Mouse (Mus musculus) heart, embryonic 15.5 days (tissue): ENCODE measurements around the gene Olfr1239. TPM values are rescaled to one million over a fixed set of nuclear protein-coding genes. Genes with fewer than 3 reads are reported as not detected.

ENCODE experiments used
- ATAC-seq: fragments of 200-750 bp; cut with Nextera tagmentation; replicated peaks from 2 replicates; pipeline ENCODE4 v1.8.0; 2017; ENCODE audit warnings: low read depth, moderate TSS enrichment; ENCODE audit not compliant: insufficient number of reproducible peaks, insufficient read depth, low FRiP score
- H3K27ac ChIP-seq: fragments of 300-500 bp; sonication (generic); 2 replicates; pipeline ENCODE4 v1.5.1; 2015; ENCODE audit warnings: mild to moderate bottlenecking, inconsistent platforms
- H3K27me3 ChIP-seq: fragments of 300-500 bp; sonication (generic); 2 replicates; pipeline ENCODE4 v1.6.1; 2015; ENCODE audit warnings: inconsistent platforms
- H3K36me3 ChIP-seq: fragments of 300-500 bp; sonication (generic); 2 replicates; pipeline ENCODE4 v1.6.1; 2015; ENCODE audit warnings: mild to moderate bottlenecking, inconsistent platforms
- H3K4me1 ChIP-seq: fragments of 300-500 bp; sonication (generic); replicated peaks from 2 replicates; pipeline ENCODE4 v1.6.1; 2015; ENCODE audit warnings: inconsistent platforms
- H3K4me2 ChIP-seq: fragments of 300-500 bp; sonication (generic); 2 replicates; pipeline ENCODE4 v1.6.1; 2015; ENCODE audit warnings: inconsistent platforms, mild to moderate bottlenecking, moderate library complexity
- H3K4me3 ChIP-seq: fragments of 300-500 bp; sonication (generic); 2 replicates; pipeline ENCODE4 v1.5.1; 2015; ENCODE audit warnings: mild to moderate bottlenecking, inconsistent platforms
- H3K9ac ChIP-seq: fragments of 300-500 bp; sonication (generic); 2 replicates; pipeline ENCODE4 v1.6.1; 2015; ENCODE audit warnings: mild to moderate bottlenecking, inconsistent platforms
- H3K9me3 ChIP-seq: fragments of 300-500 bp; sonication (generic); replicated peaks from 2 replicates; pipeline ENCODE4 v1.6.1; 2016; ENCODE audit warnings: inconsistent platforms
- WGBS: fragments of 180-500 bp; shearing (Covaris S2); methylation state at CpG from one replicate; pipeline ENCODE4 v1.1.7; 2015; ENCODE audit warnings: mixed read lengths; 5-methylcytosine and 5-hydroxymethylcytosine counted together
- polyA plus RNA-seq: library from polyadenylated mRNA; unstranded; fragments of >200 nt; fragmentation: Nextera tagmentation; extraction: Ambion mirVana; gene quantifications from 2 replicates; pipeline ENCODE4 v1.2.1, GENCODE M21; 2015

The Olfr1239 gene
- polyA plus RNA-seq, result not detected in 2 replicates

DNA sequence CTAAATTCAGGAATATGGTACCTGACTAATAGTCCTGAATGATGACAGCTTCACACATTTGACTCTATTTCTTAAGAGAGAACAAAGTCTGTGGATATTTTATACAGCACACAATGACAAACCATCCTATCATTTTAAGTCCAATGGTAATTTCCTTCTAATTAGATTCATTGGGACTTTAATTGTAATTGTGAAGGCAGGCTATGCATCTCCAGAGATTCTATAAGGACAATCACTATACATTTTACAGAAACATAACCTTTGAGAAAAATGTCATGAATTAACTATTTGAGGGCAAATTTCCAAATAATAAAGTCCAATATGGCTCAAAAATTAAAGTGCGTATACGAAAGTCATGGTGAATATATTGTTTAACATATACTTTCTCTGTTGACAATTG is at the start of gene Olfr1239:
Gene Olfr1239, minus strand, starts transcription at position 101 of the 400 bp plus-strand sequence.
- Histone ChIP-seq H3K27me3 (no peaks in the 10 kb centered on the region), H3K9ac (no peak within 1 kb of the TSS), H3K9me3 (no peaks in the 10 kb centered on the region), H3K4me3 (no peak within 1 kb of the TSS), H3K27ac (no peak within 1 kb of the TSS), H3K36me3 (no peaks in the 10 kb centered on the region), H3K4me1 (no peaks in the 10 kb centered on the region), H3K4me2 (no peak within 1 kb of the TSS)
- WGBS, result 91% methylated on average over 2 of the region's 2 CpGs
- ATAC-seq, result no peak

DNA sequence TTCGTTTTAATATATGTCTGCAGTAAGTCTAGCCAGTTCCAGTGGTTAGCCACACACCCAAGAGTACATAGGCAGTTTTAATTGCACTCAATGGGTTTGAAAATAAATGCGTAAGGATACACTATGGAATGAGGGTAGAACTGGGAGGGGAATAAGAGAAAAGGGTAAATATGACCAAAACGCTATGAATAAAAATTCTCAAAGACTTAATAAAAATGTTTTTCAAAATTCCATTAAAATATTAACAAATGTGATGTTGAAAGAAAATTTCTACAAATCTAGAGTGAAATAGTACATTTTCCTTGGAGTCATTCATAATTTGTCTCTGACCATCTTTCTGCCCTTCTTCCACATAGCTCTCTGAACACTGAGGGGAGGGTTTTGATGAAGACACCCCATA is 22.7 kb upstream of the Olfr1239 start, which contains the start of gene Olfr1240:
Gene Olfr1240, minus strand, starts transcription at position 101 of the 400 bp plus-strand sequence.
- H3K9me3 ChIP-seq, result no peaks in the 10 kb centered on the region
- H3K27me3 ChIP-seq, result no peaks in the 10 kb centered on the region
- H3K36me3 ChIP-seq, result no peaks in the 10 kb centered on the region
- H3K27ac ChIP-seq, result no peak within 1 kb of the TSS
- no peak within 1 kb of the TSS for H3K4me3 ChIP-seq
- ATAC-seq, result no peak
- WGBS, result 73% methylated on average over 3 of the region's 3 CpGs
- no peaks in the 10 kb centered on the region for H3K4me1 ChIP-seq
- H3K9ac ChIP-seq, result no peak within 1 kb of the TSS
- no peak within 1 kb of the TSS for H3K4me2 ChIP-seq

DNA sequence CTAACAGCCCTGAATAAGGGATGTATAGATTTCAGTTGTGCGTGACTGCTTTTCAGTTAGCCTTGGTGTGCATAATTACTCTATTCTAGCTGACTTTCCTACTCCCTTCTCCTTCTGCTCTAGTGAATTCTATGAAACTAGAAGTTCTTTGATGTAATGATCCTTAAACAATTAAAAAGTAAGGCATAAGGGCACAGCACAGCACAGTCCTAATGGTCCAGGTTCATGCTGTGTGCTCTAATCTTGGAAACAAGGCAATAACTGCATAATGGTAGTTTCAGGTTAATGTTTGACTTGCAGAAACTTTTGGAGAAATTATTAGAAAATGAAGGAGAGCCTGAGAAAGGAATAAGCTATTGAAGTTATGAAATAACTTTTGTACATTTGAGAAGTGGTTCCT is 5.7 kb downstream of the Olfr1239 start:
- no peaks in the 10 kb centered on the region for H3K4me1 ChIP-seq
- H3K27me3 ChIP-seq, result no peaks in the 10 kb centered on the region
- H3K9me3 ChIP-seq, result no peaks in the 10 kb centered on the region
- H3K36me3 ChIP-seq, result no peaks in the 10 kb centered on the region
- no peak overlapping the region for H3K4me2 ChIP-seq
- WGBS, result 91% methylated on average over 1 of the region's 1 CpGs
- no peak overlapping the region for H3K4me3 ChIP-seq
- no peak overlapping the region for H3K27ac ChIP-seq
- ATAC-seq, result no peak
- no peak overlapping the region for H3K9ac ChIP-seq

DNA sequence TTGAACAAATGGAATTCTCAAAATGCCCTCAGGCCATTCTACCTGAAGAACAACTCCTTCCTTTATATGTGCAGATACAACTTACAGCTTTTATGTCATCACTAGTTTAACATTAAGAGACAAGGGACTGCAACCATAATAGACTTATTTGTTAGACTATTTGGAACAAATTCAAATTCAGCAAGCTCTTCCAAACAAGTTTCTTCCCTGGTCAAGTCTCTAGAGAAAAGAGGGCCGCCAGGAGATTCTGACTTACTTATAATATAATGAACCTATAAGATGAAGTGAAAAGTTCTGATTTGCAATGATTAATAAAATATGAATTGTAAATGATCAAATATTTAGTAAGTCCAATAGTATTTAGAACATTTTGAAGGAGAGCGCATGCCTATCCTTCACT is 10.6 kb downstream of the Olfr1239 start, which contains the start of gene Olfr1238:
Gene Olfr1238, minus strand, starts transcription at position 101 of the 400 bp plus-strand sequence.
- no peak for ATAC-seq
- 80% methylated on average over 2 of the region's 2 CpGs for WGBS
- Histone ChIP-seq H3K27ac (no peak within 1 kb of the TSS), H3K4me1 (no peaks in the 10 kb centered on the region), H3K4me3 (no peak within 1 kb of the TSS), H3K36me3 (no peaks in the 10 kb centered on the region), H3K9me3 (no peaks in the 10 kb centered on the region), H3K27me3 (no peaks in the 10 kb centered on the region), H3K9ac (no peak within 1 kb of the TSS), H3K4me2 (no peak within 1 kb of the TSS)

DNA sequence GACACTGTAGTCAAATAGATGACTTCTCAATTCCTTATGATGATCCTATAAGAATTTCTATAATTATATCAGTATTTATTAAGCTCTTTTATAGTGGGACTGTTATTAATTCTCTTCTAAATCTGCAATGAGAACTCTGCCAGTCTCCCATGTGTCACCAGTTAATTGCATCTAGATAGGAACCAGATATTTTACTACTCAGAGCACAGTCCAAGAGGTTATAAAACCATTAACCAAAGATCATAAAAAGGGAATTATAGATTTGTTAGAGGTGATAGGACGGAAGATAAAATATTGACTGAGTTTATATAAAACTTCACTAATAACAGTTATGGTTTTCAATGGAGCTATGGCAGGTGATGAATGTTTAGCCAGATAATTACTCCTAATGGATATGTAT is 19.3 kb downstream of the Olfr1239 start:
- 71% methylated on average over 1 of the region's 1 CpGs for WGBS

More for the DNA sequence above, 19.3 kb downstream of the Olfr1239 start:
- no peak overlapping the region for H3K27ac ChIP-seq
- no peak for ATAC-seq
- H3K4me2 ChIP-seq, result no peak overlapping the region
- no peaks in the 10 kb centered on the region for H3K36me3 ChIP-seq
- no peaks in the 10 kb centered on the region for H3K9me3 ChIP-seq
- no peaks in the 10 kb centered on the region for H3K27me3 ChIP-seq
- H3K4me1 ChIP-seq, result no peaks in the 10 kb centered on the region
- H3K9ac ChIP-seq, result no peak overlapping the region
- no peak overlapping the region for H3K4me3 ChIP-seq

Other genes starting within 250 kb of the Olfr1239 start
- not detected in 2 replicates for gene Olfr1225, start 245.7 kb downstream of the Olfr1239 start, polyA plus RNA-seq
- gene Olfr1226, start 220.4 kb downstream of the Olfr1239 start, polyA plus RNA-seq, result not detected in 2 replicates
- gene Olfr1228, start 166.3 kb downstream of the Olfr1239 start, polyA plus RNA-seq, result not detected in 2 replicates
- not detected in 2 replicates for gene Olfr1229, start 132.4 kb downstream of the Olfr1239 start, polyA plus RNA-seq
- not detected in 2 replicates for gene Olfr1230, start 123.1 kb downstream of the Olfr1239 start, polyA plus RNA-seq
- gene Olfr1231, start 113.3 kb downstream of the Olfr1239 start, polyA plus RNA-seq, result not detected in 2 replicates
- gene Olfr1232, start 90.7 kb downstream of the Olfr1239 start, polyA plus RNA-seq, result not detected in 2 replicates
- not detected in 2 replicates for gene Olfr1233, start 78.0 kb downstream of the Olfr1239 start, polyA plus RNA-seq
- not detected in 2 replicates for gene Olfr1234, start 55.5 kb downstream of the Olfr1239 start, polyA plus RNA-seq
- gene Olfr1238, start 10.7 kb downstream of the Olfr1239 start, polyA plus RNA-seq, result not detected in 2 replicates
- gene Olfr1240, start 22.6 kb upstream of the Olfr1239 start, polyA plus RNA-seq, result not detected in 2 replicates
- gene Olfr1241, start 66.7 kb upstream of the Olfr1239 start, polyA plus RNA-seq, result not detected in 2 replicates
- not detected in 2 replicates for gene Olfr1242, start 77.9 kb upstream of the Olfr1239 start, polyA plus RNA-seq
- not detected in 2 replicates for gene Olfr1243, start 111.1 kb upstream of the Olfr1239 start, polyA plus RNA-seq
- gene Olfr1245, start 158.0 kb upstream of the Olfr1239 start, polyA plus RNA-seq, result not detected in 2 replicates
- gene Olfr1246, start 172.8 kb upstream of the Olfr1239 start, polyA plus RNA-seq, result not detected in 2 replicates
- gene Olfr1247, start 193.7 kb upstream of the Olfr1239 start, polyA plus RNA-seq, result not detected in 2 replicates
- gene Olfr1248, start 197.8 kb upstream of the Olfr1239 start, polyA plus RNA-seq, result not detected in 2 replicates
- not detected in 2 replicates for gene Olfr1249, start 214.6 kb upstream of the Olfr1239 start, polyA plus RNA-seq
- gene Olfr1250, start 241.1 kb upstream of the Olfr1239 start, polyA plus RNA-seq, result not detected in 2 replicates